Mouse (Mus musculus) brain, embryonic 14.5 days (tissue): ENCODE measurements at regions not wholly inside any gene's neighbourhood (a gene's known extent, or its start where the extent isn't known, plus 50 kb on each side); places are given as distances from the start of the nearest gene placed in this dataset.
"Not testable (repeated sequence)": the region's sequence is repeated elsewhere in the genome, so short reads cannot be mapped to it uniquely, and the experiment has no call there.

ENCODE experiments used
- CTCF ChIP-seq: fragments of 200-500 bp; IDR thresholded peaks from 2 replicates; pipeline ENCODE4 v1.5.1; 2012; ENCODE audit warnings: inconsistent platforms, mild to moderate bottlenecking, moderate library complexity, borderline replicate concordance; ENCODE audit not compliant: insufficient read depth, insufficient read length; ENCODE audit errors: extremely low read depth
- POLR2A ChIP-seq: fragments of 200-500 bp; IDR thresholded peaks from 2 replicates; pipeline ENCODE4 v1.6.1; 2012; ENCODE audit warnings: mild to moderate bottlenecking, inconsistent platforms, borderline replicate concordance; ENCODE audit not compliant: poor library complexity, insufficient read depth, insufficient read length, severe bottlenecking; ENCODE audit errors: extremely low read depth

DNA sequence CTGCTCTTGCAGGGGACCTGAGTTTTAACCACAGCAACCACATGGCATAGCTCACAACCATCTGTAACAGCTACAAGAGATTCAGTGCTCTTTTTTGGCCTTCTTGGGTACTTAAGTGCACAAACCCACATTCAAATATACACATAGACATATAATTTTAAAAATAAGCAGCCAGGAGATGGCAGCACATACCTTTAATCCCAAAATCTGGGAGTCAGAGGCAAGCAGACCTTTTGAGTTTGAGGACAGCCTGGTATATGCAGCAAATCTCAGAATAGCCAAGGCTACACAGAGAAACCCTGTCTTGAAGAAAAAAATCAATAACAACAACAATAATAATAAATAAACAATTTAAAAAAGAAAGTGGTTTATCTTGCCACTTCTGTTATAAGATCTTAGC lies 88.6 kb upstream of the Zfp637 start:
- TF ChIP-seq CTCF, POLR2A: not testable (repeated sequence)
